Comparison of ENCODE assay signal across 9 mouse cellular contexts in genomic region chr11:120250991-120251949, GRCm38 (mm10). TPM values are rescaled to one million over a fixed set of nuclear protein-coding genes. Genes with fewer than 3 reads are reported as not detected.
DNase-seq lines count a peak whose midpoint lies in the region; ATAC-seq and TF ChIP-seq lines count a peak whose summit lies in the region.
"Had no signal": no experiment of that assay in that cellular context is flagged by ENCODE, and none has a peak within 500 bp of the region (broad histone marks: within the 10 kb centered on the region; RNA-seq: fewer than 3 reads in every experiment).

No protein-coding gene starts in this region.

- peaks cover 69% of the 10 kb centered on the region for H3K36me3 ChIP-seq in hindbrain, embryonic 10.5 days
- H3K36me3 ChIP-seq in hindbrain, embryonic 11.5 days (ENCODE audit: control insufficient read depth, insufficient read depth, low read length) = no peaks in the 10 kb centered on the region
- H3K36me3 ChIP-seq in E14TG2a.4 (ENCODE audit: insufficient read depth, low read length) = peaks cover 8% of the 10 kb centered on the region
- H3K36me3 ChIP-seq in limb, embryonic 15.5 days = no peaks in the 10 kb centered on the region

- 77% methylated on average over 18 of the region's 18 CpGs for WGBS in hindbrain, embryonic 10.5 days
- WGBS in hindbrain, embryonic 11.5 days = 76% methylated on average over 18 of the region's 18 CpGs
- WGBS in limb, embryonic 15.5 days = 44% methylated on average over 18 of the region's 18 CpGs

- H3K4me1 ChIP-seq in hindbrain, embryonic 10.5 days (replicated peaks) = peaks cover 95% of the 10 kb centered on the region
- peaks cover 37% of the 10 kb centered on the region for H3K4me1 ChIP-seq in hindbrain, embryonic 11.5 days (replicated peaks; ENCODE audit: control insufficient read depth, insufficient read depth, low read length)
- peaks cover 99% of the 10 kb centered on the region for H3K4me1 ChIP-seq in E14TG2a.4 (replicated peaks; ENCODE audit: low read depth, low read length)
- peaks cover 90% of the 10 kb centered on the region for H3K4me1 ChIP-seq in limb, embryonic 15.5 days

- H3K4me2 ChIP-seq in hindbrain, embryonic 11.5 days (replicated peaks; ENCODE audit: low read depth, low read length) = no peak overlapping the region
- H3K4me2 ChIP-seq in limb, embryonic 15.5 days = no peak overlapping the region; the same call in 1 of the 2 replicates

- no peaks in the 10 kb centered on the region for H3K9me3 ChIP-seq in hindbrain, embryonic 10.5 days
- H3K9me3 ChIP-seq in hindbrain, embryonic 11.5 days (ENCODE audit: control insufficient read depth, low read length) = no peaks in the 10 kb centered on the region
- no peaks in the 10 kb centered on the region for H3K9me3 ChIP-seq in E14TG2a.4 (ENCODE audit: low read length)
- no peaks in the 10 kb centered on the region for H3K9me3 ChIP-seq in limb, embryonic 15.5 days

- no peaks in the 10 kb centered on the region for H3K27me3 ChIP-seq in hindbrain, embryonic 10.5 days (ENCODE audit: insufficient read depth, poor library complexity, severe bottlenecking)
- no peaks in the 10 kb centered on the region for H3K27me3 ChIP-seq in hindbrain, embryonic 11.5 days (ENCODE audit: control insufficient read depth, insufficient read depth, low read length)
- H3K27me3 ChIP-seq in E14TG2a.4 (ENCODE audit: insufficient read depth, low read length) = no peaks in the 10 kb centered on the region
- H3K27me3 ChIP-seq in limb, embryonic 15.5 days = no peaks in the 10 kb centered on the region

- TF ChIP-seq CTCF in E14TG2a.4 (conservative IDR thresholded peaks at IDR 0.05; ENCODE audit: low read length) = no peak

- peak overlapping the region; percentile 18; the same call in 1 of the 2 replicates for H3K4me3 ChIP-seq in hindbrain, embryonic 10.5 days
- no peak overlapping the region for H3K4me3 ChIP-seq in hindbrain, embryonic 11.5 days (ENCODE audit: low read depth, low read length)
- H3K4me3 ChIP-seq in E14TG2a.4 (replicated peaks; ENCODE audit: low read length) = peak overlapping the region; percentile 57
- H3K4me3 ChIP-seq in limb, embryonic 15.5 days = no peak overlapping the region

- no peak overlapping the region for H3K9ac ChIP-seq in hindbrain, embryonic 11.5 days (ENCODE audit: low read depth, low read length)
- H3K9ac ChIP-seq in limb, embryonic 15.5 days = no peak overlapping the region

- ATAC-seq in hindbrain, embryonic 11.5 days (ENCODE audit: low FRiP score) = no peak
- no peak for ATAC-seq in limb, embryonic 15.5 days (ENCODE audit: insufficient number of reproducible peaks, low FRiP score, low TSS enrichment, low read depth)
- ATAC-seq in monocyte, adult 5-6 weeks (replicated peaks; ENCODE audit: insufficient number of reproducible peaks, low FRiP score, low TSS enrichment, poor library complexity, severe bottlenecking) = no peak

- H3K27ac ChIP-seq in hindbrain, embryonic 10.5 days = peak overlapping the region; percentile 79
- no peak overlapping the region for H3K27ac ChIP-seq in hindbrain, embryonic 11.5 days (ENCODE audit: low read depth, low read length)
- H3K27ac ChIP-seq in limb, embryonic 15.5 days = peak overlapping the region; percentile 67

- no peak for DNase-seq in hindbrain, embryonic 10.5 days (ENCODE audit: low spot score)
- no peak for DNase-seq in hindbrain, embryonic 11.5 days (ENCODE audit: low spot score)
- peak; percentile 74 for DNase-seq in fibroblast of lung, adult 2 months (ENCODE audit: low read depth)
- DNase-seq in layer of hippocampus, adult 11-12 months (ENCODE audit: low spot score) = no peak
- no peak for DNase-seq in embryo, embryonic 10.5 days (ENCODE audit: low spot score)
- DNase-seq: cerebellum, adult 11 months had no signal

RNA-seq across cellular contexts. Expression of gene Bahcc1, which starts 18.5 kb away (rescaled TPM):
- 17.0 and 18.8 TPM in 2 replicates for polyA plus RNA-seq in hindbrain, embryonic 10.5 days (2016; fragmentation: Nextera tagmentation; extraction: Ambion mirVana)
- 18.1 and 23.1 TPM in 2 replicates for polyA plus RNA-seq in hindbrain, embryonic 11.5 days (2014; fragmentation: Nextera tagmentation; extraction: Ambion mirVana)
- 5.8 and 6.7 TPM in 2 replicates for polyA plus RNA-seq in limb, embryonic 15.5 days (2015; fragmentation: Nextera tagmentation; extraction: Ambion mirVana)
- 0.68 to 0.85 TPM (median 0.76 TPM) in 3 replicates for total RNA-seq in monocyte, adult 5-6 weeks (2017)

Comparison
In these comparisons a context has a peak if more than half of its experiments do, and no peak if none do; other contexts are left out.
1. H3K4me3 ChIP-seq: peak in hindbrain, embryonic 10.5 days (single experiment) and E14TG2a.4 (single experiment); none in hindbrain, embryonic 11.5 days (single experiment) and limb, embryonic 15.5 days (single experiment).